Mouse (Mus musculus): ENCODE measurements around the gene Ell. TPM values are rescaled to one million over a fixed set of nuclear protein-coding genes. Genes with fewer than 3 reads are reported as not detected.

Gene Ell
- polyA plus RNA-seq, 1 experiment from 2014 or later, result 15.9 TPM

DNA sequence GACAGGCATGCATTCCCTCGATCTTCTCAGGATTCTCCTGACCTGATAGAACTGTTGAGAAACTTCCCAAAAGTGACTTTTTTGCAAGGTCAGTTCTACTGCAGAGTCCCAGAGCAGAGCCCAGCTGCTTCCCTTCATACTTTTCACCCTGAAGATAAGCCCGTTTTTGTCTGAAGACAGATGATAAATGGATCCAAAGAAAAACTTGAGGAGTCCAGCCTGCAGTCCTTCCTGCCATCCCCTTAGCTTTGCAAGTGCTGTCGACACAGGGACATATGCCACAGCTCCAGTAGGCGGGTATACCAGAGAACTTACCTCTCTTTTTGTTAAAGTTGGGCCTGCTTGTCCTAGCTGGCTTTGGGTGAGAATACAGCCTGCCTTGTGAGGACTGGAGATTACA is 22.1 kb downstream of the Ell start:
- H3K4me2 ChIP-seq (replicated peaks), result no peak overlapping the region
- WGBS, result 49% methylated on average over 4 of the region's 4 CpGs
- peaks cover 37% of the 10 kb centered on the region for H3K4me1 ChIP-seq (replicated peaks)
- no peaks in the 10 kb centered on the region for H3K9me3 ChIP-seq
- no peak overlapping the region for H3K27ac ChIP-seq
- H3K27me3 ChIP-seq (replicated peaks), result no peaks in the 10 kb centered on the region
- H3K9ac ChIP-seq, result no peak overlapping the region
- ATAC-seq, result no peak
- no peak overlapping the region for H3K4me3 ChIP-seq (replicated peaks)
- no peaks in the 10 kb centered on the region for H3K36me3 ChIP-seq

DNA sequence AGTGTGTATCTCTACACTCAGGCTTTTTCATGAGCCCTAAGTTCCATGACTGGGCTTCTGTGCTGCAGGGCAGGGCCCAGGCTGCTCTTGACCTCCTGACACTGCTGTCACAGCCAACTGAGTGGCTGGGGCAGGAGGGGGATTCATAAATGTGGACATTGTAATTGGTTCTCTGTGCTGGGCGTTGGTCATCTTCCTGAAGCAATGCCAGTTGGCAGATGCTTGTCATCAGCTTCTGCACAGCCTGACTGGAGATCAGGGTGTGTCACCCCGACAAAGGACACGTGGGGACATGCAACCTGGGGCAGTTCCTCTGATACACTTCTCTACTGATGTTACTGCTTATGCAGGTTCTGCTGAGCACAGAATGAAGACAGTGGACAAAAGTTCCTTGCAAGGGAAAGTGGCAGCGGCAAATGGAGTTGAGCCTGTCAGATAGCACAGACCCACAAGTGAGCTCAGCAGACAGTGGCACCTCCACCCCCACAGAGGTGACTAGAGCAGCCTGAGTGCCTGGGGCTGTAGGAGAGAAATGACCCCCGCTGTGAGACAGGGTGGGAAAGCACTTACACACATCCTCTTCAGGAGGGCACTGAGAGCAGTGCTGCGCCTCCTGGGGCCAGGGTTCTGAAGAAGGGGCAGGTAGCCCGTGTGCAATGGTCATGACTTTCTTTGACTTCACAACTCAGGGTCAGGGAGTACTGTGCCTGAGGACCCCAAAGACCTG is 22.7 kb downstream of the Ell start:
- ATAC-seq, result no peak
- H3K27ac ChIP-seq, result no peak overlapping the region
- peaks cover 37% of the 10 kb centered on the region for H3K4me1 ChIP-seq (replicated peaks)
- no peaks in the 10 kb centered on the region for H3K27me3 ChIP-seq (replicated peaks)
- 59% methylated on average over 7 of the region's 7 CpGs for WGBS
- H3K36me3 ChIP-seq, result no peaks in the 10 kb centered on the region
- no peak overlapping the region for H3K9ac ChIP-seq
- H3K4me2 ChIP-seq (replicated peaks), result no peak overlapping the region
- H3K9me3 ChIP-seq, result no peaks in the 10 kb centered on the region
- no peak overlapping the region for H3K4me3 ChIP-seq (replicated peaks)

DNA sequence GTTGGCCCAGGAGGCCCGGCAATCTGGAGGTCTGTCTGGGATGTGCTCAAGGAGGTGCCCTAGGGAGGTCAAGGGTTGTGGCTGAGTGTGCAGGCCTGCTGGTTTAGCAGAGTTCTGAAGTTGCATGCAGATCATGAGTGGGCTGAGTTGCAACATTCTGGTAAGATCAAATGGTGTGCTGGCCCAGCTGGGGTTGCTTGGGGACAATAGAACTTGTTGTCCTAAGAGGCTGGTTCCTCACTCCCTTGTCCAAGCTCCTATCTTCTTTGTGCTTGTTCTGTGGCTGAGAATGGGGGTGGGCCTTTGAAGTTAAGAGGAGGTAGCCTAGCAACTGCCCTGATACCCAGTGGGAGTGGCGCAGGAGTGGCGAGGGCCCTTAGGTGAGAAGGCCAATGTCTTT is 23.5 kb downstream of the Ell start:
- no peak overlapping the region for H3K27ac ChIP-seq
- no peak overlapping the region for H3K9ac ChIP-seq
- ATAC-seq, result no peak
- H3K4me2 ChIP-seq (replicated peaks), result no peak overlapping the region
- no peaks in the 10 kb centered on the region for H3K9me3 ChIP-seq
- 69% methylated on average over 3 of the region's 3 CpGs for WGBS
- H3K27me3 ChIP-seq (replicated peaks), result no peaks in the 10 kb centered on the region
- H3K36me3 ChIP-seq, result no peaks in the 10 kb centered on the region
- no peak overlapping the region for H3K4me3 ChIP-seq (replicated peaks)
- peaks cover 37% of the 10 kb centered on the region for H3K4me1 ChIP-seq (replicated peaks)

DNA sequence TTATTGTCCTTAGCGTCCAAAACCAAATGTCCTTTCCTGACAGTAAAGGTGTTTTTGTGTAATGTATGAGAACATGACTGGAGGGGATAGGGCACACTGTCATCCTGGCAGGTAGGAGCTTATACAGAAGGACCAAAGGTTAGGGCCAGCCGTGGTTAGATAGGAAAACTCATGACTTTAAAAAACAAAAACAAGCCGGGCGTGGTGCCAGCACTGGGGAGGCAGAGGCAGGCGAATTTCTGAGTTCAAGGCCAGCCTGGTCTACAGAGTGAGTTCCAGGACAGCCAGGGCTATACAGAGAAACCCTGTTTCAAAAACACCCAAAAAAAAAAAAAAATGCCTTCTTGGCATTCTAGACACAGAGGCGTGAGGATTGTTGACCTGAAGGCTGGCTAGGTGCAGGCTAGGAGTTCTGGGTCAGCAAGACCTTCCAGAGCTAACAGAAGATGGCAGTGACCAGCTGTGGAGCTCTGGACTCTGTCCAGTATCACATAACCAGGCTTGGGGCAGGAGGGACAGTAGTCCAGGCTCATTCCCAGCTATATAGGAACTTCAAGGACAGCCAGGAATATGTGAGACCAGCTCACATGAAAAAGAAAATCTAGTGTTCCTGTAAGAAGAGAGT is 24.6 kb downstream of the Ell start:
- Histone ChIP-seq H3K9ac (no peak overlapping the region), H3K9me3 (no peaks in the 10 kb centered on the region), H3K27me3 (replicated peaks) (no peaks in the 10 kb centered on the region), H3K4me1 (replicated peaks) (peaks cover 37% of the 10 kb centered on the region), H3K36me3 (no peaks in the 10 kb centered on the region), H3K4me2 (replicated peaks) (no peak overlapping the region), H3K27ac (no peak overlapping the region), H3K4me3 (replicated peaks) (no peak overlapping the region)
- 87% methylated on average over 6 of the region's 6 CpGs for WGBS
- ATAC-seq, result no peak

DNA sequence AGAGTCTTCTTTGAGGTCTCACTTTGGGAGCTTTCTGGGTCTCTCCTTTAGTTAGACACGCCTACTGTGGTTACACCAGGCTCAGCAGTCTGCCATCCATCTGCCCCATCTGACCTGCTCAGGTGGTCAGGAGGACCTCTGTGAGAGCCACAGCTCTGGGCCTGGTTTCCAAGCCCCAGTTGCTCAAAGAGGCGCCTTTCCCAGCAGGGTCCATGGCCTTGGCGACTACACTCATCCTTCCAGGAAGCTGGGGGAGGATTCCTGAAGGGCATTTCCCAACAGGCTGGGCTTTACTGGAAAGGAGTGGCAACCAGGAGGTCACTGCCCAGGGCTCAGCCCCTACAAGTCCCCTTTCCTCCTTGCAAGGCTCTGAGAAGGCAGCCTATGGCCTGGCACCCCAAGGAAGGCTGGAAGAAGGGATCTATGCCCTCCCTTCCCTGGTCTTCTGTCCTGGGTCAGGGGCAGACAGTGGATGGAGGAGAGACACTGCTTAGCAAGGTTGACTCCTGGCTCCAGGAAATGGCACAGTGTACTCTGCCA is 25.5 kb downstream of the Ell start:
- Histone ChIP-seq H3K36me3 (no peaks in the 10 kb centered on the region), H3K9me3 (no peaks in the 10 kb centered on the region), H3K9ac (no peak overlapping the region), H3K27me3 (replicated peaks) (no peaks in the 10 kb centered on the region), H3K4me3 (replicated peaks) (no peak overlapping the region), H3K27ac (no peak overlapping the region), H3K4me2 (replicated peaks) (no peak overlapping the region), H3K4me1 (replicated peaks) (peaks cover 35% of the 10 kb centered on the region)
- ATAC-seq, result no peak
- 74% methylated on average over 3 of the region's 3 CpGs for whole genome bisulfite sequencing

DNA sequence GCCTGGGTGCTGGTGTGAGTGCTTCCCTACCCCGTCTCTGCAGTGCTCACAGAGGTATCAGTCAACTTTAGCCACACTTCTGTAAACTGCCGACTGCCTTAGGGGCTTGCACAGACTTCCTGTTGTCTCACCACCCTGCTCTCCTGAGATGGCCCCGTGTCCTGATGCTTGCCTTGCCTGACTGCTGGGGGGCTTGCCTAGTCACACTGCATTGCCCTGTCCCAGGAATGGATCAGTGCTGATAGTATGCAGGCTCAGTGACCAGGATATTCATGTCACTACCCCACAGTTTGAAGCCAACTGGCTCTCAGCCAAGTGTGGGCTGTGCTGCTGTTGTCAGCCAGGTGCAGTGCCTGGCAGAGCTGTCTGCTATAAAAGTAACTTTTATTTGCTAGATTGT is 26.3 kb downstream of the Ell start:
- H3K4me1 ChIP-seq (replicated peaks), result peaks cover 29% of the 10 kb centered on the region
- no peaks in the 10 kb centered on the region for H3K36me3 ChIP-seq
- peak; percentile 35; the same call in 1 of the 2 replicates for ATAC-seq
- no peaks in the 10 kb centered on the region for H3K27me3 ChIP-seq (replicated peaks)
- 47% methylated on average over 3 of the region's 3 CpGs for WGBS
- H3K27ac ChIP-seq, result no peak overlapping the region
- H3K9ac ChIP-seq, result no peak overlapping the region
- H3K9me3 ChIP-seq, result no peaks in the 10 kb centered on the region
- no peak overlapping the region for H3K4me3 ChIP-seq (replicated peaks)
- H3K4me2 ChIP-seq (replicated peaks), result no peak overlapping the region

DNA sequence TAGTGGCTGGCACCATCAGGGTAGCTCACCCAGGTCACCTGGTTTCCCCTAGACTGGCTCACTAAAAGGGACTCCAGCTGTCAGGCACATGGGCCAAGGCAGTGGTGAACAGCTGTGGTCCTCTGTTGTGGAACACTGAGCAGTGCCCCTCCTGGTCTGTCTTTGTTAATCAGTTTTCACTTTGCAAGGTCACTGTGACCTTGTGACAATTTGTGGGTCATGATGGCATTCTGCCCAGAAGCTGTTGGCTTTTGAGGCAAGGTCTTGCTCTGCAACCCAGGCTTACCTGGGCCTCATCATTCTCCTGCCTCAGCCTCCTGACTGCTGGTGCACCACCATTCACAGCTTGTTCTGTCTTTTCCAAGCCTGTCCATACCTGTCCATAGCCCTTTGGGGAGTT is 31.1 kb downstream of the Ell start:
- Histone ChIP-seq H3K27ac (no peak overlapping the region), H3K9ac (no peak overlapping the region), H3K4me3 (replicated peaks) (no peak overlapping the region), H3K36me3 (peaks cover 3% of the 10 kb centered on the region; the same call in 1 of the 2 replicates), H3K4me2 (replicated peaks) (no peak overlapping the region), H3K27me3 (replicated peaks) (no peaks in the 10 kb centered on the region), H3K9me3 (no peaks in the 10 kb centered on the region), H3K4me1 (replicated peaks) (0 out of 2 replicates have a peak, but pooled peaks cover 4% of the 10 kb centered on the region)
- no peak for ATAC-seq

DNA sequence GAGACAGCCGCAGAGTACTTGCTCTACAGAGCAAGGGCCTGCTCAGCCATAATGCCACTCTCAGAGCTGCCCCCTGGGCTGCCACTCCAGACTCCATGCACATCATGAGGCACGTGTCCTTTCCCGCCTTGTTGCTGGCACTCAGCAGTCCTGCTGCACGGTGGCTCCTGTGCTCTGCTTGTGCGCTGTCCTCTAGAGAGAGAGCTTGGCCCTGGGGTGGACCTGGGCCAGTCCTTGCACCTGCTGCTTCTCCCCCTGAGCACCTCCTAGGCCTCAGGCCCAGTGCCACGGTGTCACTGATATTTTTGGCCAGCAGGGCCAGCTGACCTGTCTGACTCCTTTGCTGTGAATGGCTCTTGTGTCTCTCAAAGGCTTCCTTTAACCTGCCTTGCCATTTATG is 31.7 kb downstream of the Ell start:
- 78% methylated on average over 6 of the region's 6 CpGs for whole genome bisulfite sequencing
- Histone ChIP-seq H3K4me2 (replicated peaks) (no peak overlapping the region), H3K27me3 (replicated peaks) (no peaks in the 10 kb centered on the region), H3K27ac (no peak overlapping the region), H3K36me3 (peaks cover 3% of the 10 kb centered on the region; the same call in 1 of the 2 replicates), H3K4me1 (replicated peaks) (0 out of 2 replicates have a peak, but pooled peaks cover 4% of the 10 kb centered on the region), H3K9ac (no peak overlapping the region), H3K9me3 (no peaks in the 10 kb centered on the region), H3K4me3 (replicated peaks) (no peak overlapping the region)
- no peak for ATAC-seq

DNA sequence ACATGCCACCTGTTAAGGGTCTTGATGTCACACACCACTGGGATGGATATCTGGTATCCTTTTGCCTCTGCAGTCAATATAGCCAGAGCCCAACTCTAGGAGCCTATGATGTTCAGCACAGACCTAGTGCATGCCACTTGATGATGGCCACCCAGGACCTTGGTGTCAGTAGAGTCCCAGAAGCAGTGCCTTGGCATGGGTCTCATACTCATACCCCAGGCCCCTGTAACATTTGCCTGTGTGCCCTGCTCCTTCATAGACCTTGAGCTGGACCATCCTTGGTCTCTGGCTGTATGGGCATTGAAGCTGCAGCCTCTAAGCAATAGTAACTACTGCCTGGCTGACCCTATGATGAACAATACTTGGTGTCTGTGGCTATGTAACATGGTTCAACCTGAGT is 35.0 kb downstream of the Ell start:
- ATAC-seq, result no peak
- H3K4me2 ChIP-seq (replicated peaks), result no peak overlapping the region
- peaks cover 9% of the 10 kb centered on the region; the same call in 1 of the 2 replicates for H3K36me3 ChIP-seq
- H3K4me3 ChIP-seq (replicated peaks), result no peak overlapping the region
- no peak overlapping the region for H3K27ac ChIP-seq
- no peak overlapping the region for H3K9ac ChIP-seq
- H3K9me3 ChIP-seq, result no peaks in the 10 kb centered on the region
- no peaks in the 10 kb centered on the region for H3K27me3 ChIP-seq (replicated peaks)
- H3K4me1 ChIP-seq (replicated peaks), result 0 out of 2 replicates have a peak, but pooled peaks cover 4% of the 10 kb centered on the region

DNA sequence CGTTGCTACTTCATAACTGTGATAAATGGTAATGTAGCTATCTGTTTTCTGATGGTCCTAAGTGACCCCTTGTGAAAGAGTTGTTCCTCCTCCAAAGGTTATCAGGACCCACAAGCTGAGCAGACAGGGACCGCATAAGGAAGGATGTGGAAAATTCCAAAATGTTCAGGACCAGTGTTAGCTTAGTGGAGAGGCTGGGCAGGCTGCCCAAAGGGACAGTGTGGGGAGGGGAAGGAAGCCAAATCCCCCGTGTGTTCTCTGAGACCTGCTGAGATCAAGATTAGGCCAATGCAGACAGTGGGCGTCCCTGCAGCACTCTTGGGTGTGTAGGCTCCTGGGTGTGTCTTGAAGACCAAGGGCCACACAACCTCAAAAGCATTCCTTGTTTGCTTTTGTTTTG is 35.7 kb downstream of the Ell start:
- no peak for ATAC-seq
- Histone ChIP-seq H3K9ac (no peak overlapping the region), H3K9me3 (no peaks in the 10 kb centered on the region), H3K4me1 (replicated peaks) (0 out of 2 replicates have a peak, but pooled peaks cover 4% of the 10 kb centered on the region), H3K27me3 (replicated peaks) (no peaks in the 10 kb centered on the region), H3K4me3 (replicated peaks) (no peak overlapping the region), H3K27ac (no peak overlapping the region), H3K36me3 (peaks cover 10% of the 10 kb centered on the region; the same call in 1 of the 2 replicates), H3K4me2 (replicated peaks) (no peak overlapping the region)
- 73% methylated on average over 4 of the region's 4 CpGs for WGBS

DNA sequence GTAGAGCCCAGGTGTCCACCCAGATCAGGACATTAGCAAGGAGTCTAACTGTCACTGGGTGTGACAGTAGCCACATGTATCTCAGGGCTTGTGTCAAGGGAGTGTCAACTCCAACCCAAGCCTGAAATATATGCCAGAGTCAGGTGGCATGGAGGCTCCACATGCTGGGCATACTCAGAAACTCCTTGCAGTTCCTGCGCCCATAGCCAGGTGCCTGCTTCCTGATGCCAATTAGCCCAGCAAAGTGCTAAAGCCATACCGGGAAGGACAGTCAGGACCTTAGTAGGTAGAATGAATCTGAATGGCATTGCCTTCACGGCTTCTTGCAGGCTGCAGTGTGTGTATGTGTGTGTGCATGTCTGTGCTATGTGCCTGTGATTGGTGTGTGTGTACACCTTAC is 38.0 kb downstream of the Ell start:
- ATAC-seq, result 0 out of 2 replicates have a peak, but pooled peaks have one; percentile 20
- Histone ChIP-seq H3K4me2 (replicated peaks) (no peak overlapping the region), H3K4me3 (replicated peaks) (no peak overlapping the region), H3K9ac (no peak overlapping the region), H3K4me1 (replicated peaks) (no peaks in the 10 kb centered on the region), H3K36me3 (peaks cover 22% of the 10 kb centered on the region), H3K27me3 (replicated peaks) (no peaks in the 10 kb centered on the region), H3K9me3 (no peaks in the 10 kb centered on the region), H3K27ac (no peak overlapping the region)
- 86% methylated on average over 3 of the region's 3 CpGs for WGBS

DNA sequence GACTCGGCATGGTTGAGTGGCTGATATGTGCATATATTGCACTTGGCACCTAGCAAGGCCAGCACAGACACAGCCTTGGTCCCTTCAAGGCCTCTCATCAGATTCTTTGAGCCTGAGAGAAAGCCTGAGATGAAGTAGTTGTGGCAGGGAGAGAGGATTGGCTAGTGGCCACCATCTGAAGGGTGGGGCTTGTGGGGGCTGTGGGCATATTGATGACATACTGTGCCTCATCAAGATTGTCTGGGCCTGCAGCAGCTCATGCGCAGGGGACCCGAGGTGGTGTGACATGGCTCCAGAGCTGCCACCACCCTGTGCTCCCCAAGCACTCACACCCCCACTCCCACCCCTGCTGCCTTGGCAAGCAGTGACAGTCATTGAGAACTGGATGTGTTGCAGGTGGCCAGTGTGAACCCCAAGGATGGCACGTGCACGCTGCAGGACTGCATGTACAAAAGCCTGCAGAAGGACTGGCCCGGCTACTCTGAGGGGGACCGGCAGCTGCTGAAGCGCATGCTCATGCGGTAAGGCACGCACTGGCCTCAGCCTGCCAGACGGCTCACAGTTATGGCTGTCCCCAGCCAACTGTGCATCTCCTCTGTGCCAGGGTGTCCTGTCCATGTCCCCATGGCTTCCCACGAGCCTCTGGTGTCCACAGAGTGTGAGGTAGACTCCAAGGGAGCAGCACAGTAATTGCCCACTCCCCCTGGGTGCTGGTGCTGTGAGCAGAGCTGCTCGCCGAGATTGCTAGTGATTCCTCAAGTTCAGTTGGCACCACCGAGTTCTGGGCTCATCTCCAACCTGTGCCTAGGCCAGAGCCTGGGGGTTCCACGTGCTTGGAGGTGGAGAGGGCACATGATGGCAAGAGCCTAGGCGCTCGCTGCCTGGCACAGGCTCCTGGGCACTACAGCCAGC is 44.5 kb downstream of the Ell start:
- no peaks in the 10 kb centered on the region for H3K4me1 ChIP-seq (replicated peaks)
- H3K36me3 ChIP-seq, result peaks cover 41% of the 10 kb centered on the region
- H3K4me2 ChIP-seq (replicated peaks), result no peak overlapping the region
- no peaks in the 10 kb centered on the region for H3K27me3 ChIP-seq (replicated peaks)
- WGBS, result 91% methylated on average over 18 of the region's 18 CpGs
- no peaks in the 10 kb centered on the region for H3K9me3 ChIP-seq
- no peak for ATAC-seq
- no peak overlapping the region for H3K27ac ChIP-seq
- H3K9ac ChIP-seq, result no peak overlapping the region
- H3K4me3 ChIP-seq (replicated peaks), result no peak overlapping the region
